Mouse (Mus musculus) ES-E14 (cell line): ENCODE measurements at regions not wholly inside any gene's neighbourhood (a gene's known extent, or its start where the extent isn't known, plus 50 kb on each side); places are given as distances from the start of the nearest gene placed in this dataset.

Experiments used
- CHD2 ChIP-seq: IDR thresholded peaks from 2 replicates; pipeline ENCODE4 v1.6.1; 2014; ENCODE audit warnings: mild to moderate bottlenecking, low read depth, low read length, inconsistent platforms
- ZC3H11A ChIP-seq: IDR thresholded peaks from 2 replicates; pipeline ENCODE4 v1.6.1; 2012; ENCODE audit warnings: low read depth, mild to moderate bottlenecking, inconsistent platforms, low read length, borderline replicate concordance
- ZNF384 ChIP-seq: IDR thresholded peaks from 2 replicates; pipeline ENCODE4 v1.6.1; 2012; ENCODE audit warnings: low read depth, low read length, inconsistent platforms

DNA sequence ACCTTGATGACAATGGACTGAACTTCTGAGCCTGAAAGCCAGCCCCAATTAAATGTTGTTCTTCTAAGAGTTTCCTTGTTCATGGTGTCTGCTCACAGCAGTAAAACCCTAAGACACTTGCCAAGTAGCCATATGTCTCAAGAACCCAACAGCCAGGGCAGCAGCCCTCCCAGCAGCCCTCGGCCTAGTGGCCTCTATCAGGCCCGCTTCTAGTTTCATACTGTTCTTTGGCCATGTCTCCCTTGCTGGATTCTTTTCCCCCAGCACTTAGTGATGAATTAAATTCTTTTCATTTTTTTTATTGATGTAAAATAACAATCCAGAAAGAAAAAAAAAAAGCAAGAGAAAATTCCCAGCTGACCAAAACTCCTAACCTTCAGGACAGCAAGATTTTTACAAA lies 191.9 kb upstream of the Dio3 start:
- TF ChIP-seq ZNF384, result no peak
- TF ChIP-seq ZC3H11A, result no peak
- no peak for TF ChIP-seq CHD2
